Mouse (Mus musculus) liver, embryonic 14.5 days (tissue): ENCODE results near the gene Mbd6.

Experiments
- CTCF ChIP-seq: IDR thresholded peaks from 2 replicates; pipeline ENCODE4 v1.5.1; 2016; ENCODE audit warnings: antibody characterized with exemption, low read depth, control low read depth
- EP300 ChIP-seq: IDR thresholded peaks from 2 replicates; pipeline ENCODE4 v1.6.1; 2016; ENCODE audit warnings: antibody characterized with exemption, low read depth

- TF ChIP-seq CTCF (no peak), EP300 (no peak)
Measured at GRCm38 (mm10) chr10:127236541-127236940, 52.3 kb downstream of the Mbd6 start.
